Mouse (Mus musculus): ENCODE data around the gene Gpc6. TPM values are rescaled to one million over a fixed set of nuclear protein-coding genes. Genes with fewer than 3 reads are reported as not detected.
A peak's percentile ranks its signal among the peaks of the same experiment; 100 is the strongest.

The Gpc6 gene
- polyA plus RNA-seq, 1 experiment from 2014 or later = 42.5 TPM

GRCm38 (mm10) chr14:117831731-117832130 is 906.6 kb downstream of the Gpc6 start:
- 59% methylated on average over 4 of the region's 4 CpGs for WGBS
- H3K27ac ChIP-seq (replicated peaks; ENCODE audit: low read depth, low read length) = no peak overlapping the region
- DNase-seq (ENCODE audit: low spot score) = no peak
- H3K4me3 ChIP-seq (ENCODE audit: low read depth, low read length) = no peak overlapping the region
- H3K9me3 ChIP-seq (ENCODE audit: control insufficient read depth, low read length) = no peaks in the 10 kb centered on the region
- H3K27me3 ChIP-seq (replicated peaks; ENCODE audit: control insufficient read depth, insufficient read depth, low read length) = no peaks in the 10 kb centered on the region
- no peaks in the 10 kb centered on the region for H3K36me3 ChIP-seq (ENCODE audit: control insufficient read depth, insufficient read depth, low read length)
- no peak overlapping the region for H3K9ac ChIP-seq (ENCODE audit: low read depth, low read length)
- H3K4me1 ChIP-seq (ENCODE audit: control insufficient read depth, insufficient read depth, low read length) = no peaks in the 10 kb centered on the region
- no peak for ATAC-seq (ENCODE audit: low read depth)
- H3K4me2 ChIP-seq (ENCODE audit: low read depth, low read length) = no peak overlapping the region

DNA sequence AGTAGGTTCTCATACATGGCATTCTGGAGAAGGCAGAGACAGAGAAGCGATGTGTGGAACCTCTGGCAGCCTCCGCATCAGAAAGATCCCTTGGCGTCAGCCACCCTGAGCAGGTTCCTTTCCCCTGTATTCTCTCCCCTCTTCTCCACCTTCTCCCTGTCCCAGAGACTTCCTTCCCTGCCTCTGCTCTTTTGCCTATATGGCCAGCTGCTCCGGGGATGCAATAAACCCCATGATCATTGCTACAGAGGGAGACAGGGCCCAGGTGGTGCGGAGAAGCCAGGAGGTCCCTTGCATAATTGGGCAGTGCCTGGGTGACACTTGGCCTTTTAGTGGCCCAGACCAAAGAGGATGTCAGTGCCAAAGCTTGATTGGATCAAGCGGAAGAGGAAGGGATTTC is 910.4 kb downstream of the Gpc6 start:
- WGBS = 90% methylated on average over 6 of the region's 6 CpGs
- Histone ChIP-seq H3K27me3 (replicated peaks; ENCODE audit: control insufficient read depth, insufficient read depth, low read length) (no peaks in the 10 kb centered on the region), H3K4me3 (ENCODE audit: low read depth, low read length) (no peak overlapping the region), H3K4me2 (ENCODE audit: low read depth, low read length) (no peak overlapping the region), H3K27ac (replicated peaks; ENCODE audit: low read depth, low read length) (no peak overlapping the region), H3K9ac (ENCODE audit: low read depth, low read length) (no peak overlapping the region), H3K9me3 (ENCODE audit: control insufficient read depth, low read length) (no peaks in the 10 kb centered on the region), H3K36me3 (ENCODE audit: control insufficient read depth, insufficient read depth, low read length) (no peaks in the 10 kb centered on the region), H3K4me1 (ENCODE audit: control insufficient read depth, insufficient read depth, low read length) (no peaks in the 10 kb centered on the region)
- ATAC-seq (ENCODE audit: low read depth) (no peak), DNase-seq (ENCODE audit: low spot score) (no peak)

DNA sequence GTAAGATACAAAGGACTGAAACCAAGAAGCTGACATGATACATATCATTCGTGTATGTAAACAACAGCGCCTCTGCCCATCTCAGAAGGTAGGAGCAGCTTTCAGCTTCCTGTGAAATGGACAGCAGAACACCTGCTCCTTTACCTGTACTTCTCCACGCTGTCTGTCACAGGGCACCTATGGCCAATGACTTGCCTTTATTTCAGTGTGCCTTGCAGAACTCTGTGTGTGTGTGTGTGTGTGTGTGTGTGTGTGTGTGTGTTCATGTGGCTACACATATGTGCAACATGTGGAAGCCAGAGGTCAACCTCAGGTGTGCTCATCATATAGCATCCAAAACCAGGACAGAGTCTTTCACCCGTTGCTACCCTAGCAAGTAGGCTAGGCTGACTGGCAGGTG is 911.9 kb downstream of the Gpc6 start:
- Histone ChIP-seq H3K27ac (replicated peaks; ENCODE audit: low read depth, low read length) (no peak overlapping the region), H3K27me3 (replicated peaks; ENCODE audit: control insufficient read depth, insufficient read depth, low read length) (no peaks in the 10 kb centered on the region), H3K36me3 (ENCODE audit: control insufficient read depth, insufficient read depth, low read length) (no peaks in the 10 kb centered on the region), H3K9ac (ENCODE audit: low read depth, low read length) (no peak overlapping the region), H3K4me3 (ENCODE audit: low read depth, low read length) (no peak overlapping the region), H3K4me1 (ENCODE audit: control insufficient read depth, insufficient read depth, low read length) (peaks cover 5% of the 10 kb centered on the region; the same call in 1 of the 2 replicates), H3K9me3 (ENCODE audit: control insufficient read depth, low read length) (no peaks in the 10 kb centered on the region), H3K4me2 (ENCODE audit: low read depth, low read length) (no peak overlapping the region)
- no peak for ATAC-seq (ENCODE audit: low read depth)
- DNase-seq (ENCODE audit: low spot score) = no peak
- WGBS = 83% methylated on average over 4 of the region's 4 CpGs

DNA sequence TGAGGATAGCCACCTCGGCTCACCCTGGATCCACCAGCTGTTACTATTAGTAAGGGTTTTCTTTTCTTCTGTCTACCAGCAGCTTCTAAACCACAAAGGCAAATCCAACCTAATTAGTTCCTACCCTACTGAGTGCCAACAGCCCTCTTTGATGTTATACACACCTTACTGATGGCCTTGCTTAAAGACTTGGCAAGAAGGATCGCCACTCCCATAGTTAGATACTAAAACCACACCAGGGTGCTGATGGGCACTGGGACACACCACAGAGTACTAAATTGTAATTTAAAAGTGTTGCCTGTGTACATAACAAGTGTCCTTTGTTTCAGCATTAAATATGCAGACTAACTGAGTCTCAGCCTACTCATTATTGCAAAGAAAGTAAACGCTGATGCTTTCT is 912.6 kb downstream of the Gpc6 start:
- peak; percentile 22; the same call in 1 of the 2 replicates for ATAC-seq (ENCODE audit: low read depth)
- Histone ChIP-seq H3K27ac (replicated peaks; ENCODE audit: low read depth, low read length) (no peak overlapping the region), H3K9ac (ENCODE audit: low read depth, low read length) (no peak overlapping the region), H3K27me3 (replicated peaks; ENCODE audit: control insufficient read depth, insufficient read depth, low read length) (no peaks in the 10 kb centered on the region), H3K36me3 (ENCODE audit: control insufficient read depth, insufficient read depth, low read length) (no peaks in the 10 kb centered on the region), H3K4me2 (ENCODE audit: low read depth, low read length) (no peak overlapping the region), H3K4me1 (ENCODE audit: control insufficient read depth, insufficient read depth, low read length) (peaks cover 6% of the 10 kb centered on the region; the same call in 1 of the 2 replicates), H3K9me3 (ENCODE audit: control insufficient read depth, low read length) (no peaks in the 10 kb centered on the region), H3K4me3 (ENCODE audit: low read depth, low read length) (no peak overlapping the region)
- DNase-seq (ENCODE audit: low spot score) = no peak
- 60% methylated on average over 3 of the region's 3 CpGs for WGBS

DNA sequence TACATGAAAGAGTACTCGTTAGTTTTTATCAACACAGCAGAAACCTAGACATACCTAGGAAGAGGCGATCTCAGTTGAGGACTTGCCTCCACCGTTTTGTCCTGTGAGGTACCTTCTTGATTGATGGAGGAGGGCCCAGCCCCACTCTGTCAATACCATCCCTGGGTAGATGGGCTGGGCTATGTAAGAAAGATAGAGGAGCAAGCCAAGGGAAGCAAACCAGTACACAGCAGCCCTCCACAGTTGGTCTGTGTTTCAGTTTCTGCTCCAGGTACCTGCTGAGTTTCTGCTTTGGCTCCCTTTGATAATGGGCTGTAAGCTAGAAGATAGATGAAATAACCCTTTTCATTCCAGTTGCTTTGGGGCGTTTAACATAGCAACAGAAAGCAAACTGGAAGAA is 916.1 kb downstream of the Gpc6 start:
- no peaks in the 10 kb centered on the region for H3K36me3 ChIP-seq (ENCODE audit: control insufficient read depth, insufficient read depth, low read length)
- H3K4me2 ChIP-seq (ENCODE audit: low read depth, low read length) = no peak overlapping the region
- WGBS = 79% methylated on average over 4 of the region's 4 CpGs
- H3K4me3 ChIP-seq (ENCODE audit: low read depth, low read length) = no peak overlapping the region
- H3K27ac ChIP-seq (replicated peaks; ENCODE audit: low read depth, low read length) = no peak overlapping the region
- H3K27me3 ChIP-seq (replicated peaks; ENCODE audit: control insufficient read depth, insufficient read depth, low read length) = no peaks in the 10 kb centered on the region
- DNase-seq (ENCODE audit: low spot score) (no peak), ATAC-seq (ENCODE audit: low read depth) (no peak)
- no peak overlapping the region for H3K9ac ChIP-seq (ENCODE audit: low read depth, low read length)
- H3K4me1 ChIP-seq (ENCODE audit: control insufficient read depth, insufficient read depth, low read length) = peaks cover 6% of the 10 kb centered on the region; the same call in 1 of the 2 replicates
- H3K9me3 ChIP-seq (ENCODE audit: control insufficient read depth, low read length) = no peaks in the 10 kb centered on the region

GRCm38 (mm10) chr14:117841797-117842553 is 916.9 kb downstream of the Gpc6 start:
- ATAC-seq (ENCODE audit: low read depth) (peak; percentile 54), DNase-seq (ENCODE audit: low spot score) (peak; percentile 86)
- Histone ChIP-seq H3K27me3 (replicated peaks; ENCODE audit: control insufficient read depth, insufficient read depth, low read length) (no peaks in the 10 kb centered on the region), H3K27ac (replicated peaks; ENCODE audit: low read depth, low read length) (no peak overlapping the region), H3K9ac (ENCODE audit: low read depth, low read length) (no peak overlapping the region), H3K9me3 (ENCODE audit: control insufficient read depth, low read length) (no peaks in the 10 kb centered on the region), H3K4me3 (ENCODE audit: low read depth, low read length) (no peak overlapping the region), H3K4me2 (ENCODE audit: low read depth, low read length) (no peak overlapping the region), H3K36me3 (ENCODE audit: control insufficient read depth, insufficient read depth, low read length) (no peaks in the 10 kb centered on the region), H3K4me1 (ENCODE audit: control insufficient read depth, insufficient read depth, low read length) (peaks cover 6% of the 10 kb centered on the region; the same call in 1 of the 2 replicates)
- 50% methylated on average over 14 of the region's 14 CpGs for WGBS

DNA sequence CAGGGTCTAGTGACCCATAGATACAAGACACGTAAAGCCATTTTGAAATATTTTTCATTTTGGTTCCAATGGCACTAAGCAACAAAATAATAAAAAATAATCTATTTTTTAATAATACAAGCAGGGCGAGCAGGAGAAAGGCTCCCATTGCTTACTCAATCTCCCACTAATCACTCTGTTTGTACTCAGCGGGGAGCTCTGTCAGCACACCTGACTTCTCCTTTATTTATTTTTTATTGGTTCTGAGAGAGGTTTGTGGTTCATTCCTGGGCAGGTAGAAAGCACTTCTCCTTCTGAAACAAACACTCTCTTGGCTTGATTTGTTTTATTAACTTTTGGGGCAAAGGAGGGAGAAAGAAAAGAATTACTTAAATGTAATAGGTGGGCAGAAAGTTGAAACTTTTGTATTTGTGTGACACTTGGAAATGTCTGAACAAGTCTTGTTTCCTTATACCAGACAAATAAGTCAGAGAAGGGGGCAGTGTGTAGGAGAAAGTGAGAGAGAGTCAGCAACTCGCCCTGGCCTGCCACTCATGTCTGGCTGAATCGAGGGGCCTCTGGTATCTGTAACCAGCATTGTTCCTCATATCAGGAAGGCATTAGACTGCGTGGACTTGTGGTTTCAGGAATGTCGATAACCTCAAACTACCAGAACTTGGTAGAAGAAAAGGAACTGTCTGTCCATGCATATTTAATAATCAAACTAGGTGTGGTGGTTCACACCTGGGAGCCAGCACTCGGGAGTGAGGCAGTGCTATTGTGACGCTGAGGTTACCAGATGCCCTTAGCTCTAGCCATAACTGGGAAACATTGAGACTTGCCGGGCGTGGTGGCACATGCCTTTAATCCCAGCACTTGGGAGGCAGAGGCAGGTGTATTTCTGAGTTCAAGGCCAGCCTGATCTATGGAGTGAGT is 924.7 kb downstream of the Gpc6 start:
- Histone ChIP-seq H3K4me2 (ENCODE audit: low read depth, low read length) (no peak overlapping the region), H3K4me3 (ENCODE audit: low read depth, low read length) (no peak overlapping the region), H3K27ac (replicated peaks; ENCODE audit: low read depth, low read length) (no peak overlapping the region), H3K4me1 (ENCODE audit: control insufficient read depth, insufficient read depth, low read length) (no peaks in the 10 kb centered on the region), H3K36me3 (ENCODE audit: control insufficient read depth, insufficient read depth, low read length) (no peaks in the 10 kb centered on the region), H3K27me3 (replicated peaks; ENCODE audit: control insufficient read depth, insufficient read depth, low read length) (no peaks in the 10 kb centered on the region), H3K9ac (ENCODE audit: low read depth, low read length) (no peak overlapping the region), H3K9me3 (ENCODE audit: control insufficient read depth, low read length) (no peaks in the 10 kb centered on the region)
- DNase-seq (ENCODE audit: low spot score) = no peak
- no peak for ATAC-seq (ENCODE audit: low read depth)
- WGBS = 83% methylated on average over 11 of the region's 11 CpGs

- ATAC-seq (ENCODE audit: low read depth) = no peak
- Histone ChIP-seq H3K4me3 (ENCODE audit: low read depth, low read length) (no peak overlapping the region), H3K36me3 (ENCODE audit: control insufficient read depth, insufficient read depth, low read length) (no peaks in the 10 kb centered on the region), H3K9me3 (ENCODE audit: control insufficient read depth, low read length) (peaks cover 4% of the 10 kb centered on the region), H3K27me3 (replicated peaks; ENCODE audit: control insufficient read depth, insufficient read depth, low read length) (no peaks in the 10 kb centered on the region), H3K27ac (replicated peaks; ENCODE audit: low read depth, low read length) (no peak overlapping the region), H3K9ac (ENCODE audit: low read depth, low read length) (no peak overlapping the region), H3K4me1 (ENCODE audit: control insufficient read depth, insufficient read depth, low read length) (no peaks in the 10 kb centered on the region), H3K4me2 (ENCODE audit: low read depth, low read length) (no peak overlapping the region)
- no peak for DNase-seq (ENCODE audit: low spot score)
- WGBS = 85% methylated on average over 3 of the region's 3 CpGs
Measured at GRCm38 (mm10) chr14:117852266-117852665, 927.2 kb downstream of the Gpc6 start.

Measured in embryonic facial prominence, embryonic 14.5 days (tissue).